Mouse (Mus musculus) intestine, embryonic 15.5 days (tissue): ENCODE data around the gene Spata19. TPM values are rescaled to one million over a fixed set of nuclear protein-coding genes. Genes with fewer than 3 reads are reported as not detected.

Experiments used
- ATAC-seq: fragments of 200-750 bp; cut with Nextera tagmentation; 2 replicates; pipeline ENCODE4 v1.8.0; 2017; ENCODE audit warnings: moderate TSS enrichment, moderate library complexity
- H3K27ac ChIP-seq: fragments of 300-500 bp; sonication (generic); 2 replicates; pipeline ENCODE4 v1.5.1; 2015; ENCODE audit warnings: mild to moderate bottlenecking, inconsistent platforms
- H3K27me3 ChIP-seq: fragments of 300-500 bp; sonication (generic); replicated peaks from 2 replicates; pipeline ENCODE4 v1.6.1; 2015; ENCODE audit warnings: inconsistent platforms
- H3K36me3 ChIP-seq: fragments of 300-500 bp; sonication (generic); 2 replicates; pipeline ENCODE4 v1.6.1; 2015; ENCODE audit warnings: inconsistent platforms
- H3K4me1 ChIP-seq: fragments of 300-500 bp; sonication (generic); replicated peaks from 2 replicates; pipeline ENCODE4 v1.6.1; 2015; ENCODE audit warnings: inconsistent platforms
- H3K4me2 ChIP-seq: fragments of 300-500 bp; sonication (generic); replicated peaks from 2 replicates; pipeline ENCODE4 v1.6.1; 2015; ENCODE audit warnings: mild to moderate bottlenecking, inconsistent platforms
- H3K4me3 ChIP-seq: fragments of 300-500 bp; sonication (generic); replicated peaks from 2 replicates; pipeline ENCODE4 v1.5.1; 2015; ENCODE audit warnings: inconsistent platforms
- H3K9ac ChIP-seq: fragments of 300-500 bp; sonication (generic); 2 replicates; pipeline ENCODE4 v1.6.1; 2015; ENCODE audit warnings: inconsistent platforms
- H3K9me3 ChIP-seq: fragments of 300-500 bp; sonication (generic); 2 replicates; pipeline ENCODE4 v1.6.1; 2016; ENCODE audit warnings: inconsistent platforms
- WGBS: fragments of 180-500 bp; shearing (Covaris S2); methylation state at CpG from one replicate; pipeline ENCODE4 v1.1.7; 2015; 5-methylcytosine and 5-hydroxymethylcytosine counted together
- polyA plus RNA-seq: library from polyadenylated mRNA; unstranded; fragments of >200 nt; fragmentation: Nextera tagmentation; extraction: Ambion mirVana; gene quantifications from 2 replicates; pipeline ENCODE4 v1.2.1, GENCODE M21; 2015

The Spata19 gene
- polyA plus RNA-seq, 1 experiment from 2014 or later, result not detected

GRCm38 (mm10) chr9:27435936-27436335, 39.3 kb downstream of the Spata19 start:
- Histone ChIP-seq H3K27ac (no peak overlapping the region), H3K4me2 (no peak overlapping the region), H3K4me1 (no peaks in the 10 kb centered on the region), H3K36me3 (no peaks in the 10 kb centered on the region), H3K9me3 (no peaks in the 10 kb centered on the region), H3K27me3 (no peaks in the 10 kb centered on the region), H3K4me3 (no peak overlapping the region), H3K9ac (no peak overlapping the region)
- 54% methylated on average over 9 of the region's 9 CpGs for WGBS
- ATAC-seq, result no peak

- Histone ChIP-seq H3K4me3 (no peak overlapping the region), H3K9me3 (no peaks in the 10 kb centered on the region), H3K4me1 (no peaks in the 10 kb centered on the region), H3K27me3 (no peaks in the 10 kb centered on the region), H3K4me2 (no peak overlapping the region), H3K36me3 (no peaks in the 10 kb centered on the region), H3K27ac (no peak overlapping the region), H3K9ac (no peak overlapping the region)
- 56% methylated on average over 7 of the region's 7 CpGs for WGBS
- no peak for ATAC-seq
Observed at GRCm38 (mm10) chr9:27437391-27438061, 40.9 kb downstream of the Spata19 start.

DNA sequence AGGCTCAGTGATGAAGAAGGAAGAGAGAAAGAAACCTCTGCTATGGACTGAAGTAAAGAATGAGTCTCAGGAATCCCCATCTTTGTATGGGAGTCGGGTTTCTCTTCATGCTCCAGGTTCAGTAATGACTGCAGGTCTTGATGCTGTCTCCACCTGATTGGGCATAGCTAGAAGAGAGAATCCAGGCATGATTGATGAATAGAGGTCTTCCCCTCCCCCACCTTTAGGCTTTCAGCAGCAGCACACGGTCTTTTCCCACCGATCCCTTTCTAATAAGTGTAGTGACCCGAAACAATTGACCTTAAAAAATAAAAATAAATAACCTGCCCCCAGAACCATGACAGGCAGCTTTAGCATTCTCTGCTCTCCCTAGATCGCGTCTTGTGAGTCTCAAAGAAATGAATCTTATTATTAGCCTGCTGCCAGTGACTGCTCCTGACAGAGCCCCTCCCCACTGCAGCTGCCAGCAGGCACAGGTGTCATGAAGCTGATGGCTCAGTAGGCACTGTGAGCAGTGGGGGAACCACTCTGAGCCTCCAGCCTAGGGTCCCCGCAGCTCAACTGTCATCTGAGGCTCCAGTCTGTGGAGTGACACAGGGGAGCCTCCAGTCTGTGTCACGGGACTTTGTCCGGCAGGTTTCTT, 53.3 kb downstream of the Spata19 start:
- Histone ChIP-seq H3K4me3 (no peak overlapping the region), H3K4me2 (no peak overlapping the region), H3K27ac (no peak overlapping the region), H3K9me3 (no peaks in the 10 kb centered on the region), H3K36me3 (no peaks in the 10 kb centered on the region), H3K27me3 (no peaks in the 10 kb centered on the region), H3K4me1 (no peaks in the 10 kb centered on the region), H3K9ac (no peak overlapping the region)
- WGBS, result 50% methylated on average over 9 of the region's 9 CpGs
- ATAC-seq, result no peak

Other genes with a start within 250 kb of the Spata19 start
- gene Jam3, start 241.4 kb upstream of the Spata19 start, polyA plus RNA-seq, result 42.7 and 55.1 TPM in 2 replicates
- gene Igsf9b, start 97.6 kb upstream of the Spata19 start, polyA plus RNA-seq, result 4.4 and 4.7 TPM in 2 replicates